Mouse (Mus musculus) erythroblast, embryonic 14.5 days (primary cell): ENCODE data around the gene Tspoap1.

Experiments
- GATA1 ChIP-seq: IDR thresholded peaks from 2 replicates; pipeline ENCODE4 v1.6.1; 2012; ENCODE audit warnings: low read length, inconsistent platforms, mixed read lengths
- TAL1 ChIP-seq: IDR thresholded peaks from 3 replicates; pipeline ENCODE4 v1.6.1; 2012; ENCODE audit warnings: low read length, inconsistent platforms, mixed read lengths

GRCm38 (mm10) chr11:87754603-87755002, 5.7 kb upstream of the Tspoap1 start:
- TF ChIP-seq GATA1 (no peak), TAL1 (no peak)
